Mouse (Mus musculus) cortical plate, adult 2 months (tissue): Measurements from ENCODE around the gene Erg. TPM values are rescaled to one million over a fixed set of nuclear protein-coding genes. Genes with fewer than 3 reads are reported as not detected.

Experiments used
- H3K27ac ChIP-seq: fragments of 200-500 bp; 2 replicates; pipeline ENCODE4 v1.5.1; 2012; ENCODE audit warnings: low read length, control low read depth, inconsistent platforms; ENCODE audit not compliant: insufficient read depth
- H3K4me1 ChIP-seq: fragments of 200-500 bp; 2 replicates; pipeline ENCODE4 v1.6.1; 2011; ENCODE audit warnings: low read length; ENCODE audit not compliant: control insufficient read depth, insufficient read depth
- H3K4me3 ChIP-seq: fragments of 200-500 bp; 2 replicates; pipeline ENCODE4 v1.5.1; 2011; ENCODE audit warnings: mild to moderate bottlenecking, low read length, control low read depth; ENCODE audit not compliant: insufficient read depth
- CTCF ChIP-seq: fragments of 200-500 bp; IDR thresholded peaks from 2 replicates; pipeline ENCODE4 v1.5.1; 2011; ENCODE audit warnings: mild to moderate bottlenecking, control low read depth, low read length; ENCODE audit not compliant: insufficient read depth; ENCODE audit errors: extremely low read depth
- POLR2A ChIP-seq: fragments of 200-500 bp; IDR thresholded peaks from 2 replicates; pipeline ENCODE4 v1.6.1; 2011; ENCODE audit warnings: mild to moderate bottlenecking, low read length, control low read depth; ENCODE audit not compliant: insufficient read depth; ENCODE audit errors: extremely low read depth
- polyA plus RNA-seq: library from polyadenylated mRNA; depleted of rRNA; stranded (reverse); fragments of >200 nt; gene quantifications from 2 replicates; pipeline ENCODE4 v1.2.3, GENCODE M21; 2012

Gene Erg
- polyA plus RNA-seq, 1 experiment = 6.4 TPM

DNA sequence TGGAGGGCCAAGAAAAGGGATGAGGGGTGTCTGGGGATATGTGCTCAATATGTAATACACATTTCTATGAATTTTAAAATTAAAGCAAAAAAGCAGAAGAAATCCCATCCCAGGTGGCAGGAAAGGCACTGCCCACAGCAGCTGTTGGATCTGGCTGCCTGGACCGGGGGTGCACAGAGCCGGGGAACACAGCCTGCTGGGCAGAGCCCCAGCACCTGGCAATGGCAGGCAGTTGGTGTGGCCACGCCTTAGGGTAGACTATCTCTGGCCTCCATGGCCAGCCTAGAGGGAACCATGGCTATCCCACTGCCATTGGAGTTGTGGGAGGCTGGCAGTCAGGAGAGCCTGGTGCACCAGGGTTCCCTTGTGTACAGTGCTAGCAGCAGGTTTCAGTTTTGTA is 180.9 kb downstream of the Erg start:
- Histone ChIP-seq H3K27ac (no peak overlapping the region), H3K4me1 (peaks cover 8% of the 10 kb centered on the region), H3K4me3 (no peak overlapping the region)
- TF ChIP-seq CTCF = no peak
- TF ChIP-seq POLR2A = no peak

DNA sequence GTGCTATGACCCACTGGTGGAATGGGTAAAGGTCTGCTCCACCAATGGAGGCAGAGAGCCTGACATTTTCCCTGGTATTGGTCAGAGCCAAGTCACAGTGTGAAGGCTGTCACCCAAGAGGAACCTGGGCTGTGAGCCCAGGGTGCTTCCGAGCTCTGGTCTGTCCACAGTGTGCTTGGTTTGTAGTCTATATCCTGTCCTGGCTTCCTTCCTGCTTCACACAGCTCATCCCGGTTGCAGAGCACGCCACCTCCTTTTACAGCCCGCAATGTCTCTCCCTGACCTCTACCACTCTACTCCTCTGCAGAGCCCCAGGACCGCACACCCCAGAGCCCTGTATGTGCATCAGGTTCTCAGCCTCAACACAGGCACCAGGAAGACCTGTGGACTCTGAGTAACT is 182.9 kb downstream of the Erg start:
- Histone ChIP-seq H3K27ac (no peak overlapping the region), H3K4me3 (no peak overlapping the region), H3K4me1 (peaks cover 8% of the 10 kb centered on the region)
- TF ChIP-seq POLR2A (no peak), CTCF (no peak)

DNA sequence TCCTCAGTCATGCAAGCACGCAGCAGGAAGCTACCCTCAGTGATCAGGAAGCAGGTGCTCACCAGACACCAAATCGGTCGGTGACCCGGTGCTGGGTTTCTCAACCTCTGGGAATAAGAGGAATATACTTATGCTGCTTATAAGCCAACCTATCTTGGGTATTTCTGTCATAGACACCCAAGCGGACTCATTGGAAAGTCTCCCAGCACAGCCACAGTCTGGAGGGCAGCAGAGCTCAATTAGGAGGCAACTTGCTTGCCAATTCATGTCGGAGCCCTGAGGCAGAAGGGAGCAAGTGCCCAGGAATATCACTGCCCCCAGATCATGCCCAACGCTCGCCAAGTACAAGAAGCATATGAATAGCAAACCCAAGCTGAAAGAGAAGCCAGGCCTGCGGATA is 184.5 kb downstream of the Erg start:
- H3K27ac ChIP-seq = no peak overlapping the region
- H3K4me3 ChIP-seq = no peak overlapping the region
- TF ChIP-seq CTCF (no peak), POLR2A (no peak)
- H3K4me1 ChIP-seq = peaks cover 2% of the 10 kb centered on the region; the same call in 1 of the 2 replicates

DNA sequence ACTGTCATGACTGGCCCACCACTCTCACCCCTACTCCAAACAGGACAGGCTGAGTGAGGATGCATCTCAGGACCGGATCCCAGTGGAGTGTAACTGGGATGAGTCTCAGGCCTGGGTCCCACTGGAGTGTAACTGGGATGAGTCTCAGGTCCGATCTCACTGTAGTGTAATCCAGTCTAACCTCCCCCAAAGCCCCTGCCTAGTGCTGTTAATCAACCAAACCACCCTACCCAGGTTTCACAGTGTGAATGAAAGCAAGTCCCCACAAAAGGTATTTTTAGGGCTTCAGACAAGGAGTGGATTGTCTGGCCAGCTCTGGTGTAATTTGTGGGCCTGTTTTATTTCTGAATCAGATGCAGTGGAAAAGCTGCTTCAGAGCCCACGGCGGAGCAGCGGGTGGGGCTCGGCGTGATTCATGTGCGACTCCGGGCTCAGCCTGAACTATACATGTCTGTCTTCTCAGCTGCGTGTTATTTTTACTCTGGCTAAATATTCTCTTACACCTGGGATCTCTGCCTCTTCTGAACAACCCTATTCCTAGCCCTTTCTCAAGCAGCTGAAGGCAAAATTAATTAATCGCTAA is 187.5 kb downstream of the Erg start:
- H3K4me3 ChIP-seq = no peak overlapping the region
- TF ChIP-seq POLR2A (no peak), CTCF (no peak)
- no peak overlapping the region for H3K27ac ChIP-seq
- H3K4me1 ChIP-seq = peaks cover 2% of the 10 kb centered on the region; the same call in 1 of the 2 replicates

DNA sequence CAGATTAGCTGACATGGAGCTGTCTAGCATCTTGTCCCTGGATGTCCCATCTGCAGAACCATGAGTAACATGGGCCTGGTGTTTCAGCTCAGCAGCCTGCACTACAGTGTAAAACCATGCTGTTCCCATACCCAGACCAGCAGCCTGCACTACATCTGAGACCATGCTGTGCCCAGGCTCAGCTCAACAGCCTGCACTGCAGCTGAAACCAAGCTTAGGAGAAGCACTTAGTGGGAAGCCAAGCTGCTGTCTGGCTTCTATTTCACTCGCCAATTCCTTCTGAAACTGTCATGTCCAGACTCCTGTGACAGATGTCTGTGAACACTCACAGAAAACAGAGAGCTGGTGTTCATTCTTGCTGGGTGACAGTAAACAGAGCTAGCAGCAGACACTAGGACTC is 195.6 kb downstream of the Erg start:
- Histone ChIP-seq H3K4me3 (no peak overlapping the region), H3K4me1 (no peaks in the 10 kb centered on the region), H3K27ac (no peak overlapping the region)
- TF ChIP-seq POLR2A (no peak), CTCF (no peak)

DNA sequence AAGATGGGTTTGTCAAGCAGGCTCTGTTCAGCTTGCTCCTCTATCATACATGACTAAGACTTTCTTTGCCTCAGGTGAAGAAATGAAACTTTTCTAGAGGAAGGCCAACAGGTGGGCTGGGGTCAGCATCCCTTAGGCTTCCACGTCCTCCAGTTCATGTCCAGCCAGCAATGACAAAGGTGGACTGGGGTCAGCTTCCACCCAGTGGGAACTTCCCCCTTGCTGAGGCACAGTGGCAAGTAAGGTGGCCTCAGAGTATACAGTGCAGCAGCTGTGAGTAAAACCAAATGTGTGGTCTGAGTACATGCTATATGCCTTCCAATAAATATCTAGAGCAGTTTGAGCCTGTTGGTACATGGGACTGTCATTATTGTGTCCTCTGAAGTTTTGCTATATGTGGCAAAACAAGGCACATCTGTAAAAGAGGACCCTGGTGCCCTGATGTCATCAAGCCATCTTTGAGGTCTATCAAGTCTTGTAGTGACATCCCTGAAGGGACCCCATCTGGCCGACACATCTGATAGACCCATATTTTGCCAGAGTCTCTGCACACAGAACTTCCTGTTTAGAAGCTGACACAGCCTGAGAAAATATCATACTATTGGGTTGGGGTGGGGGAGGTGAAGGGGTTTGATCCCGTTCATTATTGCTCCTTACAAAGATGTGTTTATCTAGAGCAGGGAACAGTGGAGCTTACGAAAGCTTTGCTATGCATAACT is 197.4 kb downstream of the Erg start:
- Histone ChIP-seq H3K4me1 (no peaks in the 10 kb centered on the region), H3K4me3 (no peak overlapping the region), H3K27ac (no peak overlapping the region)
- no peak for TF ChIP-seq POLR2A
- no peak for TF ChIP-seq CTCF

DNA sequence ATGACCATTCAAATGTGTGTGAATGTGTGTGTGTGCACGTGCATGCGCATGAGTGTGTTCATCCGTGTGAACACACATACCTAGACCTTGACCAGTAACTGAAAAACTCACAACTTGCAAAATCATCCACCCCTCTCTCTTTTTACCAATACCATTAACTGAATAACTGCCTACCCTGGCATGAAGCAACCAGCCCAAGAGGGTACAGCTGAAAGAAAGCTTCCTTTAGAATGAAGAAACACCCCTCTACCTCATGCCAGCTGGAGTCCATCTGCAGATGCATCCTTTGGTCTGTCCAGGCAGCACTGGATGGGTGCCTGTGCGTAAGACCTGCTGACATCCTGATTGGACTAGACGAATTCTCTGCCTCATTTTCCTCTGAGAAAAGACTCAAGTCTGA is 198.1 kb downstream of the Erg start:
- TF ChIP-seq CTCF (no peak), POLR2A (no peak)
- Histone ChIP-seq H3K4me1 (no peaks in the 10 kb centered on the region), H3K27ac (no peak overlapping the region), H3K4me3 (no peak overlapping the region)

DNA sequence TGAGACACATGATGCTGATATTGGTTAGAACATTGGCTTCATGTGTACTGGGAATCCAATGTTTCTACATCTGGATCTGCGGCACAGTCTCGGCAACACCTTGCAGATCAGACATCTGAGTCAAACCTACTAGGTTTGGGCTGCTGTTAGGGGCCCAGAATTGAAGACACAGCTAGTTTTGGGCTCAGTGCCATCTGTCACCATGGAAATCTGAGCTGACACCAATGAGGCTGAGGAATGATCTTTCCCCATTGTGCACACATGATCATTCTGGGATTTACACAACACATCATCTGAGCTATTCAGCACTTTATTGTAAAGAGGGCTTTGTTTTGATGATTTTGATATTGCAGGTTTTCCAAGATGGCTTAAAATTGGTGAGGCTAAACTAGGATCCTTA is 199.4 kb downstream of the Erg start:
- Histone ChIP-seq H3K4me3 (no peak overlapping the region), H3K4me1 (no peaks in the 10 kb centered on the region), H3K27ac (no peak overlapping the region)
- no peak for TF ChIP-seq POLR2A
- no peak for TF ChIP-seq CTCF

DNA sequence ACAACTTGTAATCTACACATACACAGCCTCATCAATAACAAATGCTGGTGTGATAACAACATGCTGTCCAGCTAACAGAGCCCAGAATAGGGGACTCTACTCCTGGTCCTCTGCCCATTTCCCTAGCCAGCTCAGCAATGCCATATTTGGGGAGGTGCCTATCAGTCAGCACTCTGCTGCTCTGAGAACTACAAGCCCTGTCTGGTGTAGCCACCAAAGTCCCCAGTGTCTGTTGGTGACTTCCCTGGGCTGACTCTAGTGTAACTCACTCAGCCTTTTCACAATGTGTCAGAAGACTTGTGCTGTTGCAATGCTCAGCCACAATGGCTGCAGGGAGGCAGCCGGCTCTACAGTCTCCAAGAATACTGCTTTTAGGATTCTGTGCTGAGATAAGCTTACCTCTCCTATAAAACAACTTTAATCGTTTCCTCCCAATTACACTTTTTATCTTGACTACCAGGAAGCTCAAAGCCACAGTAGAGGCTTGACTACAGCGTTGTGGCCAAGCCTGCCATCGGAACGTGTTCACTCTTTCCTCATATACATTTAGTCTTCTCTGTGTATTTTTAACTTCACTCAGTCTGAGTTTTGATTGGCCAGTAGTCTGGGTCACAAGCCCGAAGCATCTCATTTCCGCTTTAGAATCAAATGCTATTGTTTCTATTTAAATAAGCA is 201.0 kb downstream of the Erg start:
- no peaks in the 10 kb centered on the region for H3K4me1 ChIP-seq
- TF ChIP-seq CTCF = no peak
- TF ChIP-seq POLR2A = no peak

More for the DNA sequence above, 201.0 kb downstream of the Erg start:
- Histone ChIP-seq H3K27ac (no peak overlapping the region), H3K4me3 (no peak overlapping the region)
